Mouse (Mus musculus) heart, postnatal 36 days (tissue): ENCODE results near the gene Mxd4. TPM values are rescaled to one million over a fixed set of nuclear protein-coding genes. Genes with fewer than 3 reads are reported as not detected.

Source experiments
- DNase-seq, 2 experiments: peaks; one replicate each; pipeline ENCODE4 v3.0.0; 2021 to 2022
- intact Hi-C: fragments of 180-260 bp; cut with DNase I; formaldehyde crosslinking; loops from one replicate; pipeline ENCODE4 v1.15.1; 2025
- total RNA-seq, 2 experiments: library from RNA; stranded (reverse); gene quantifications; 2 replicates each; pipeline ENCODE4 v1.2.3; 2021

The Mxd4 gene
- total RNA-seq: 10 to 100 TPM; 73.8 to 84.6 TPM

DNA sequence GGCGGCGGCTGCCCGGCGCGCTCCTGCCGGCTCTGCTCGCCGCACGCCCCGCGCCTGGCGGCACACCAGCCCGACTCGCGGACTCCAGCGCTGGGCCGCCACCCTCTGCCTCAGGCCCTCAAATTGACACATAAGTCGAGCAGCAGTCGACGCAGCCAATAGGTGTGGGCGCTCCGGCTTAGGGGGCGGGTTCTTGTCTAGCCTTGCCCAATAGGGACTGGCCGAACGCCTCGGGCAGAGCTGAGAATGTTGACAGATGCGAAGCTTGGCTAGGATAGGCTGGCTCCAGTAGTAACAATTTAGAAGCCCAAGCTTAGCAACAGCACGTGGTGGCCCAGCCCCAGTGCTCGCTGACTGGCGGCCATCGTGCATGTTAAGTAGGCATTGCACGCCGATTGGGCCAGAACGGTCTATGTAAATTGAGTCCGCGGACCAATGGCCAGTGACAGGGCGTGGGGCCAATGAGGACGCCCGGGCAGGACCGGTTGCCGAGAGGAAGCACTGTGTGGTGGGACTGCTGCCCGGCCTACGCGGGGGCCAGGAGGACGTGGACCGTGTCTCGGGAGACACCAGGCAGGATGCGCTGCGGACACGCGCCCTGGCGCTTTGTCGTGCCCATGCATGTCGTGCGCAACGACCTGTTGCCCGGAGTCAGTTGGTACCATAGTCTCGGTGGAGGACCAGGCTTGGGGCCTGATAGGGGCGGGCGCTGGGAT lies at the start of gene Mxd4:
Gene Mxd4 (minus strand): TSS at position 120 of the 716 bp plus-strand sequence.
- DNase-seq: peak; percentile 98
- intact Hi-C loops: loop anchor here (10.0 kb wide), 4 partner anchors 253 to 533 kb away; partner anchors contain the start of genes Add1, Nelfa, Slbp and Tacc3

DNA sequence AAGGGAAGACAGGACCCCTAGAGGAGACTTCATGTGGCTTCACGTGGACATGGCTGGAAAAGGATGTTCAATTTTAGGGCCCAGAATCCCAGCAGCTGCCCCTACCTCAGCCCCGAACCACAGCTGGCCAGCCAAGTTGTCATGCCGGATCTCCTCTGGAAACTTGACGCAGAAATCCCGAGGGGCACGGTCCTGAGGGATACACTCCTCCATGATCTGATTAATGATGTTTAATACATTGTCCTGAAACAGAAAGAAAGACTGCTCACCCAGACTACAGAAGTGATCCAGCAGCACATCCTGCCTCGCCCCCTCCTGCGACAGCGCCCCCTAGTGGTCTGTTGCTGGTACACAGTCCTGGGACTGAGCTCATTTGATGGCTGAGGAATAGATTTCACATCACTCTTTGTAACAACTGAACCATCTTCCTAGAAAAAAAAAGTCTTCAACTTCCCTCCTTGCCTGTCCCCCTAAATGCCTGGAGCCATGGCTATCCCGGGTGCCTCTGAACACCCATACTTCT lies 48.4 kb upstream of the Mxd4 start:
- intact Hi-C loops: no loop called here
- DNase-seq: peak; percentile 32 to 57

DNA sequence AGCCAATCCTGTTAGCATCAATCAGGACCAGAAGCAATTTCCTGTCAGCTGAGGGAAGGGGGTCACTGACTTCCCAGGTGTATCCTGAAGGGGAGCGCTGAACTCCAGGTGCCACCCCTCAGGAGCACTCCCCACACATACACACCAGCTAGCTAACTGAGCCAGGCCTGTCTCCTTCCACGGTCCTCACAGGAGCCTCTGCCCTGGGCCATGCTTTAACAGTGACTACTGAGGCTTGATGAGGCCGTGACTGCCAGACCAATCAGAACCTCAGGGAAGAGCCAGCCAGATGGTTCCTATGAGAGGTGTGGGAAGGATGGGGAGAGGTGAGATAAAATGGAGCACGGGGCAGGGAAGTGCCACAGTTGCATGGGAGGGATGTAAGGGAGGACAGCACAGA lies 47.5 kb upstream of the Mxd4 start:
- no peak for DNase-seq
- intact Hi-C loops: no loop called here

DNA sequence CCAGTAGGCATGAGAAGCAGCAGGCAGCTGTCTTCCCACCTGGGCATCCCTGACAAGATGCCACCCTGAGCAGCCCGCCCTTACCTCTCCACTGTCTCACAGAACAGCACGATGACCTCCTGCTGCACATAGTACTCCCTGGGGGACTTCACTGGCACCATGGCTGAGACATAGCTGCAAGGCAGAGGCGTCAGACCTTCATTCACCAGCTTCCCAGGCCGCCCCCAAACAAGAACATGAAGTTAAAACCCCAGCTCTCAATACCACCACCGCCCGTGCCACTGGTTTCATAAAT lies 45.6 kb upstream of the Mxd4 start:
- DNase-seq: no peak
- intact Hi-C loops: no loop called here

DNA sequence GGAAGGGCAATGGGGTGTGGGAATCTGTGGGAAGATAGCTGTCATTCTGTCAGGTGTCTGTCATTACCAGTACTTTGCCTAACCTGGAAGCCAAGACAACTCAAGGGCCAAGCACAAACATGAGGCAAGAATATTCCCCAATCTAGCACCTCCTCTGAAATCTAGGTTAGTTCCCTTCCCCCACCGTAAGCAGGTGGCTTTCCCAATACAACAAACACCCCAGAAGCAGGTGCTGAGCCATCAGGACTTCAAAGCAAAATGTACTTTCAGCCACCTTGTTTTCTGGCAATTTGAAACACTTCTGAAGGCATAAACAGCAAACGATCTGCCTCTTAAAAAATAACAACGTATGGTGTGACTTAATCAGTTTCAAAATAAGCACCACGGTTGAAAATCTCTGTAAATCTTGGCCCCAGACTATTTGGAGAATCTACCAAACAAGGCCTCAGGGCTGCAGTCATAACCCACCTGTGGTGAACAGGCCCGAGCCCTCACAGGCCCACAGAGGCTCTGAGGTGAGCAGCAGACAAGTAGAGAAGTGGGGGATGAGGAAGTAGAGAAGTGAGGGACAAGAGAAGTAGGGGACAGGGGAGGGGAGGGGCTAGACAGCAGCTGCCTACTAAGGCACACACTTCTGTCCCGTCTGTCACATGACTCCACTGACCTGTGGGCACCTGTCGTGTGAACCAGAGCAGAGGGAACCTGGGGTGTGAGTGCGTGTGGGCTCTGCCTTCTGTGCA lies 45.1 kb upstream of the Mxd4 start:
- no peak for DNase-seq
- intact Hi-C loops: no loop called here

DNA sequence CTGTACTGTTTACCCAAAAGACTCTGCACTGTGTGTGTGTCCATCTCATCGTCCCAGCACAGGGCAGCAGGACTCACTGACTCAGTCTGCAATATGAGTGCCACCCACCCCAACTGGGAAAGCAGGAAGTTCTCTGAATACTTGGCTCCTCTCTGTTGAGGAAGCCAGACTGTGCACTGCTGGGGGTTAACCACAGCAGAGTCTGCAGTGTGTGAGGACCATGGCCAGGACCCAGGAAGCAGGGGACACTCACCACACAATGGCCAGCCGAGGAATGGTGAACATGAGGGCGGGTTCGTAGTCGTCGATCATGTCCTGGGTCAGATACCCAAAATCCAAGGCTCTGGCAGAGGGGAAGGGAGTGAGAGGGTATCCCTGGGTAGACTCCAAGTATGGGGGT lies 44.4 kb upstream of the Mxd4 start:
- DNase-seq: no peak
- intact Hi-C loops: no loop called here

DNA sequence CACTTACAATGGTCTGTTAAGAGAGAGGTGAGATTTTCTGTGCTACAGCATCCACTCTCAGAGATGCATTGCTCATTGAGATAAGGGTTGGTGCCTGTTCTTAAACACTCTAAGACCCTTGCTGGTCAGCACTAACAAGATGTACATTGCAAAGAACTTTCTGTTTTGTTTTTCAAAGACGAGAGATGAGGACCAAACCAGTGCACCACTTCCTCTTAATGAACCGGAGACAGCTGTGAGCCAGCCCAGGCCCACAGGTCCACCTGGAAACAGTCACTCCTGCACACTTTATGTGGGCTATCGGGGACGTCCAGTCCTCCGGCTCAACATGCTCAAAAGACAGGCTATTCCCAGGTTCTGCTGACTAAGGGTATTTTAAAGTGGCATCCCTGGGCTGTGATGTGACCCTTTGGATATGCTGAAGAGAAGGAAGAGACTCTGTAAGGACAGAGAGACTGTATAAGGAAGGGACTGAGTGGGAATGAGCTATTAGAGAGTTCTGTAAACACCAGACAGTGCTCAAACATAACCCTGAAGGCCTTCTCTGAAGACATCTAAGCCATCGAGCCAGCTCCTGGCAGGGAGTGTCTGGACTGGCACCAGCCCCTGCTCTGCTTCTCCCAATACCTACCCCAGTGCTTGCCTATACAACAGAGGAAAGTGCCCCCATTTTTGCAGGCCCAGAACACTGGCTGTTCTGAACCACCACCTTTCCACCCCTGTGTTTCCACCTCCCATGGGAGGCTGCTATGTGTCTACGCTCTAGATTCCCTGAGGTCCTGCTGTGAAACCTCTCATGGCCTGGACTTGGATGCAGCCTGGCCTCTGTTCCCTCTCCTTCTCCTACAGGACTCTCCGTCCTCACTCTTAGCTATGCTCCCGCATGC lies 43.3 kb upstream of the Mxd4 start:
- no peak for DNase-seq
- intact Hi-C loops: no loop called here

DNA sequence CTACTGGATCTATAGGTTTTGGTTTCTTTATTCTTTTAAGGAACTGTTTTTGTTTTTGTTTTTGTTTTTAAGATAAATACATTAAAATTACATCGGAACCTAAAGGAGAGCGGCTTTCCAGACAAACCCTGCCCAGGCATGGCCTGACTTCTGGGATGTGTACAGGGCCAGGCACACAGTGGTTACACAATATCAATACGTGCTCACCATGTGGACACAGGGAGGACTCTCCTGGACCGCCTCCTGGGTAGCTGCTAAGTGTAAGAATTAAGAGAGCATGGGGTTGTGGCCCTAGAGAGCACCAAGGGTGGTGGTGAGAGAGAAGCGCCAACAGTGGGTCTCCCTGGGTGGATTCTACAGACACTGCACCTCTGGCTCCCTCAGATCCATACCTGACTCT lies 42.0 kb upstream of the Mxd4 start:
- DNase-seq: no peak
- intact Hi-C loops: no loop called here

DNA sequence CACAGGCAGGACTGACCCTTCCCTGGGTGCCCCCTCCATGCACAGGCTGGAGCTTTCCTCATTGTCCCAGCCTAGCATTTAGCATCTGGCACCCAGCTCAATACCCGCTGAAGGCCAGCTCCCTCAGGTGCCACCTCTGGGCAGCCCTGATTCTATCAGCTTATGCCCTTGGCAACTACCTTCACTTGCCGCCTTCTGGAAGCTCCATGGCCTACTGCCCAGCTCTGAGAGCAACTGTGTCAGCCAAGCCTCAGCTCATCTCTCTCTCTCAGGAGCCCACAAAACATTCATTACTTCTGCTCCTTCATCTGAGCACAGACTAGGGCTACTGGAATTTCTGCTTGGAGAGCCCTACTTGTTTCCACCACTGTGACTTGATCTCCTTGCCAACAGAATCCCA lies 38.0 kb upstream of the Mxd4 start:
- no peak for DNase-seq
- intact Hi-C loops: no loop called here

DNA sequence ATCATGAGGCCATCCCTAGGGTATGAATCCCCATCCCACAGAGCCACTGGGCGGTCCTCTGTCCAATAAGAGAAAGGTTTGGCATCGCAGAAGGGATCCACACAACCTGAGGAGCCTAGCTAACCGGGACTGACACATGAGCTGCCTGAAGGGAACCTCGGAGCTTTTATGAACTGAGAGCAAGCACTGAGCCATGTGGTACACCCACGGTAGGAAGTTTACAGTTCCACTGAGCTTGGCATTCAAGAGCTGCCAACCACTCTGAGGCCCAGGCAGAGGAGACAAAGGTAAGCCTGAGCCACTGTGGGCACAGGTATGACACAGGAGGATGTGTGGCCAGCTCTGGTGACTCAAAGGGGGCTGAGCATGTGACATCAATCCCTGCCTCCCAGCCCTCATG lies 37.0 kb upstream of the Mxd4 start:
- intact Hi-C loops: no loop called here
- DNase-seq: no peak

DNA sequence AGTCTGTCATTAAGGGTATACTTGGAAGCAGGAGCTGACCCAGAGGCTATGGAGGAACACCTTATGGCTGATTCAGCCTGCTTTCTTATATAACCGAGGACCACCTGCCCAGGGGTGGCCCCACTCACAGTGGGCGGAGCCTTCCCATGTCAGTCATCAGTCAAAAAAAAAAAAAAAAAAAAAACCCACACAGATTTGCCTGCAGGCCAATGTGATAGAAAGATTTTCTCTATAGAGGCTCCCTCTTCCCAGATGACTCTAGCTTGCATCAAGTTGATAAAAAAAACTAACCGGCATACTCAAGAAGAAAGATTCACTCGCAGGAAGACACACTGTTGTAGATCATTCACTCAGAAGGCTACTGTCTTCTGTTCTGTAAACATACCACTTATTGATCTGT lies 32.5 kb upstream of the Mxd4 start:
- intact Hi-C loops: no loop called here
- no peak for DNase-seq

DNA sequence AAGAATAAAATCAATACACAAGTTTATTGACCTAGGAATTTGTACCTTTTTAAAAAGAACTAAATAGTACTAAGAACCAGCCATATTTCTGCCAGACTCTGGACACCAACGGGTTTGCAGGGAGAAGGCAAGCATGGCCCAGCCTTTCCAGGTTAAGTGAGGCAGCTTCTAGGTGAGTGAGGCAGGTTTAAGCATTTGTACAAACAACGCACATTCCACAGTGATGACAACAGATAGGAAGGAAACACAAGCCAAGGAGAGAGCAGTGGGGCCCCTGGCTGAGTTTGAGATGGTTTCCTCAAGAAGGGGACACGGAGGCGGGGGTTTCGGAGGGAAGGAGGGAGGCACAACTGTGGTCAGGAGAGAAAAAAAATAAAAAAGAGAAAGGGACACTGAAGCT lies 31.2 kb upstream of the Mxd4 start:
- DNase-seq: no peak
- intact Hi-C loops: no loop called here

DNA sequence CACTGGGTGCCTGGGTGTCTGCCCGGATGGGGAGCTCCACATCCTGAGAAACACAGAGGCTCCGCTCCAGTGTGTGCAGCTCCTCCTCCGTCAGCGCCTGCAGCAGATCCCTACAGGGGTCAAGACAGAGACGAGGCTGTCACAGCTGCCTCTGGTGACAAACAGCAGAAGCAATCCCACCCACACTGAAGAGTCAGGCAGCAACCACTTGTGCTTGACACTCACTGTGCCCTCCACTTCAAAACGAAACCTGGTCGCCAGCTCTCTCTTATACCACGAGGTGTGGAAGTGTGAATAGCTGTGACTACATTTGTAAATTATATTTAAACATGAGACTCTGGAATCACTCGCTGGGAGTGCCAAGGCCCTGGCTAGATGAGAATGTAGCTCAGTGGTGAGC lies 30.2 kb upstream of the Mxd4 start:
- DNase-seq: no peak
- intact Hi-C loops: no loop called here

DNA sequence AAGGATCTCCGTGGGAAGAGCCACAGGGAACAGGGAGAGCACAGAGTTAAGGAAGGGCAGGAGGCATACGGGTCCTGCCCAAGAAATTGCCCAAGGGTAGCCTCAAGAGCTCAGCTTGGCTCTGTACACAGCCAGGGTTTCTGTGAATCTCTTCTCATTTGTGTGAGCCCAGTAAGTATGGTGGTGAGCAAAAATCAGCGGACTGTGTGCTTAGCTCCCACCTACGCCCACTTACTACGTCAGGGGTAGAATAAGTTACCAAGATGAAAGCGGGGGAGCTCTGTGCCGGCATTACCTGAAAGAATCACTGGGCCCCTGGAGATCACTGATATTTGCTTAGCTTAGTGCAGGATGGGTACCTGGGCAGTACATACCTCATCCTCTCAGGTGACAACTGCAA lies 28.5 kb upstream of the Mxd4 start:
- DNase-seq: no peak
- intact Hi-C loops: no loop called here

DNA sequence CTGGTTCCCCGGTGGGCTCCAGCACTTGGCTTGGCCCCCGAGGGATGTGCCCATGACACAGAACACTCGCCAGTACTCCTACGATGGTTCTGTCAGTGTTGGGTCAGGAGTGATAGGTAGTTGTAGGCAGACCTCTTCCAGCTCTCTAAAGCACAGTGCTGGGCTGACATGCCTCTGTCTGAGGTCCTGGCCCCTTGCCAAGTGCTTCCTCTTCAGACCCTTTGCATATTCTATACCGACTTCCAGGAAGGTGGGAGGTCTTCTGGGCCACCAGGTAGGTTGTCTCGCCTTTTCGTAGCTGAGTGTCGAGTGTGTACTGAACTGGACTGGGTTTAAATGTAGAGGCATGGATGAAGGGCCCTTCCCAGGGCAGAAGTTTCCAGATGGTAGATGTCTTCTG lies 26.1 kb upstream of the Mxd4 start:
- no peak for DNase-seq
- intact Hi-C loops: no loop called here

DNA sequence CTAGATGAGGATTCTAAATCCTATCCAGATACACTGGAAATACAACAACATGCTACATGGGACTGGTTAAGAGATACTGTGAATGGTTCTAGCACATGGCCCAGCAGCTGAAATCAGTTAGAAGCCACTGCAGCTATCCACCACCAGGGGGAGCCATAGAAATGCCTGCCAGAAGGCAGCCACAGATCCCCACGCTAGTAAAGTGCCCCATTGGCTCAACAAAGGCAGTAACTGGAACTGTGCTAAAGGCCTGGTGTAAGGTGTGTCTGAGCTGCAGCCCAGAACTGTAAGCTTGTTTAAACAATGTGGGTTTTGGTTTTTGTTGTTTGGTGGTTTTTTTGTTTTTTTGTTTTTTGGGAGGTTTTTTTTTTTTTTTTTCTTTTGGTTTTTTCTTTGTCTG lies 22.8 kb upstream of the Mxd4 start:
- intact Hi-C loops: loop anchor here (1.0 kb wide), 1 partner anchor 45 kb away; no protein-coding TSS in a partner anchor
- peak; percentile 74 to 78 for DNase-seq

DNA sequence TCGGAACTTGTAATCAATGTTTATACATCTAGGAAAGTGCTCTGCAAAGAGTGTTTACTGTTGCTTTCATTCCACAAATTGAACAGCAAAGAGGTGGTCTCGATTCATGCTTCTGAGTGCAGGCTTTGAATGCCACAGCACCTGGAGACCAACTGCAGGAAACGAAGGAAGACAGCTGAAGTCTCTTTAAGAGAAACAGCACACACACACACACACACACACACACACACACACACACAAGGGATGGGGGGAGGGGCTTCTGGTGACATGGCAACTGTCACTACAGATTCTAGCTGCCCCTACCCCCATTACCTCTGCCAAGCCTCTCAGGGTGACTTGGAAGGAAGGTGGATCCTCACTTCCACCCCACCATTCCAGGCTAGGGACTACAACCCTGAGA lies 20.0 kb upstream of the Mxd4 start:
- DNase-seq: no peak
- intact Hi-C loops: loop anchor here (5.0 kb wide), 1 partner anchor 110 kb away; no protein-coding TSS in a partner anchor

DNA sequence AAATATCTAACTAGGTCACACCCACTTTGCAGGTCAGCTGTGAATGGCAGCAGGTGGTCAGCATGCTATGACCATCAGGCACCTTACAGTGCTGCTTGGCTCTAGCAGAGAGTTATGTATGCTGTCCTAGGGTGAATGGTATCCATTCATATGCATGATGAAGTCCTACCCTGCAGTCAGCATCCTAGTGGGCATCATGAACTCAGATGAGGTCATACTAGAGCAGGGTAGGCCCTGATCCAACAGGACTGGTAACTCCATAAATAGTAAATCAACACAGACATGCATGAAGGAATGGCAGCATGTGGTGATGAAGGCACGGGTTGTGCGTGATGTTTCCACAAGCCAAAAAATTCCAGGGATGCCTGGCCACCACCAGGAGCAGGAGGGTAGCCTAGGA lies 18.3 kb upstream of the Mxd4 start:
- no peak for DNase-seq
- intact Hi-C loops: loop anchor here (5.0 kb wide), 1 partner anchor 108 kb away; no protein-coding TSS in a partner anchor

DNA sequence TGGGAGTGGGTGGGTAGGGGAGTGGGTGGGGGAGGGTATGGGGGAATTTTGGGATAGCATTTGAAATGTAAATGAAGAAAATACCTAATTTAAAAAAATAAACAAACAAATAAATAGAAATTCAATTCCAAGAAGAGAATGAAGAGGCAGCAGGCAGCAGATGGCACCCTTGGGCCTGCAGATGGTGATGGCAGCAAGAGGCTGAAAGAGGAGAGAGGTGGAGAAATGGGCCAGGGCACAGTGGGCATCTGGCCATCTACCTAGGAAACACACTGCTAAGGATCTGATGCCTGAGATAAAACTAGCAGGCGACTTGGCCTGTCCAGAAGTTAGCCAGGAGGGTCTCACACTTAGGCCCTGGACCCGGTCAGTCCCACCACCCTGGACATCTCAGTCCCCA lies 17.4 kb upstream of the Mxd4 start:
- DNase-seq: no peak
- intact Hi-C loops: loop anchor here (5.0 kb wide), 1 partner anchor 108 kb away; no protein-coding TSS in a partner anchor

DNA sequence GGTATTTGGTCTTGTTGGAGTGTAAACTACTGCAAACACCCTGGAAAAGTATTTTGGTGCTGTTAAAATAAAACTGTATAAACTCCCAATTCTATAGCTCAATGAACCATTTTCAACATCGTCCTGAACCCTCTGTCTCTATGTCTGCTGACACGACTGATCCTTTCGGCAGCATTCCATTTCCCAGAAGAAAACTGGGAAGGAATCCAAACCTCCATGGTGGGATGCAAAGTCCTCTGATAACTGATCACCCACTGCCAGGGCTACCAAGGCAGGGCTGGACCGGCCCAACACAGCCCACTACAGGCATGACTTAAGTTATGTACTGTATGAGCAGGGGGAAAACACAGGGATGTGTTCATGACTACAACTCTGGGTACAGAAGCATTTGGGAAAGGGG lies 14.5 kb upstream of the Mxd4 start:
- DNase-seq: no peak
- intact Hi-C loops: no loop called here

DNA sequence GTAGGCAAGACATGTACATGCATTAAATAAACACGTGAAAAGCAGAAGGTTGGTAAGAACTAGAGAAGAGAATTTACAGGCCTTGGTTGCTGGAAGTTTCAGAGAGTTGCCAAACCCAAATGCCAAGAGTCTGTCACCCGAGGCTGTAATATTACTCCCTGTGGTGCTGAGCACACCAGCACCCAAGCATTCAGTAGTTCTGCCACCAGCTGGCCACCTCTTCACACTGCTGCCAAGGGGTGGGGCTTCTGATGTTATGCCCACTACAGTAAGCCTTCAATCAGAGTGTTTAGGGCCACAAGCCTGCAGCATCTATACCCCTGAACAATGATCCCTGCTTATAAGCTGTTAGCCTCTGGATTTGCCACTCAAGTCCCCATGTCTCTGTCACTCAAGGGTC lies 13.9 kb upstream of the Mxd4 start:
- intact Hi-C loops: no loop called here
- no peak for DNase-seq
